Mouse (Mus musculus) frontal cortex, postnatal 36 days (tissue): ENCODE measurements around the gene Ccdc61.
"Not testable (repeated sequence)": the region's sequence is repeated elsewhere in the genome, so short reads cannot be mapped to it uniquely, and the experiment has no call there.

Source experiments
- DNase-seq, 2 experiments: peaks; one replicate each; pipeline ENCODE4 v3.0.0; 2022; ENCODE audit warnings: low spot score in 2 of 2

Ccdc61 gene

DNA sequence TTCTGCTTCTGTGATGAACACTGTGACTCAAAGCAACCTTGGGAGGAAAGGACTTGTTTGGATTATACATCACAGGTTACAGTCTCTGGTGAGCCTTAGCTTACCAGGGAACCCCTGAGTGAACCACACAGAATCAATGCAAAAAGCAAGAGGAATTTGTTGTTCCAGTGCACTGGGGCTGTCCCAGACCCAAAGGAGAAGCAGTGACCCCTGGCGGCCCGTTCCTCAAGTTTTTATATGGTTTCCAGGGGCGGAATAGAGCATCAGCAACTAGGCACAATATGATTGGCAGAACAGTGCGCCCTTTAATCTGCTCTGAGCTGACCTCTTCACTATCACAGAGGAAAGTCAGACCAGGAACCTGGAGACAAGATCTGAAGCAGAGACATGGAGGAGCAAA, 6.0 kb upstream of the Ccdc61 start:
- no peak for DNase-seq

DNA sequence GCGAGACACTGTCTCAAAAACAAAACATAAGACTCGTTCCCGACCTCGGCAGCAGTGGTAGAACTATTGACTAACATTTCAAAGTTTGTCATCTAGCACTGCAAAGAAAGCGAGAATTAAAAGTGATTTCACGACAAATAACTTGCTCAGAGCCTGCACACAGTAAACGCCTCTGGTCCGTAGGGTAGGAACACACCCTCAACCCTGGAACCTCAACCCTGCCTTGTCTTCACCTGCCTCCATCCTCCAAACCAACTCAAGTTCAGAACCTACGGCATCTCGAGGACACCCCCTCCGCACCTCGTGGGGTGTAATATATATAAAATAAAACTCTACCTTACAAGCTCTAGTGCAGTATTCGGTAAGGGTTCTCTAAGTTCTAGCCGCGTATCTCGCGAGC, 418 bp downstream of the Ccdc61 start:
- no peak for DNase-seq

DNA sequence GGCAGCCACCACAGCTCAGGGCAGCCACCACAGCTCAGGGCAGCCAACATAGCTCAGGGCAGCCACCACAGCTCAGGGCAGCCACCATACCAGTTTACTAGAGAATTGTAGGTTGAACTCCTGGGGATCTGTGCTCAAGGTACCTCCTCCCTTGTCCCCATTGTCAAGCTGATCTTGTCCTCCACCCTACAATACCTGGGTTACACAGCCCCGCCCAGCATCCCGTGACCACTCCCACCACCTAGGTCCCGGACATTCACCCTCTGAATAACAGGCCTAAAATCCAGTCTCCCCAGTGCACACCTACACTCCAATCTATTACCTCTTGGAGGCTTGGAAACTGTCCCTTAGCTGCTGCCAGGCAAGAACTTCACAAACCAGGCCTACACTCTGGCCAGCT, 5.2 kb downstream of the Ccdc61 start:
- no peak for DNase-seq

DNA sequence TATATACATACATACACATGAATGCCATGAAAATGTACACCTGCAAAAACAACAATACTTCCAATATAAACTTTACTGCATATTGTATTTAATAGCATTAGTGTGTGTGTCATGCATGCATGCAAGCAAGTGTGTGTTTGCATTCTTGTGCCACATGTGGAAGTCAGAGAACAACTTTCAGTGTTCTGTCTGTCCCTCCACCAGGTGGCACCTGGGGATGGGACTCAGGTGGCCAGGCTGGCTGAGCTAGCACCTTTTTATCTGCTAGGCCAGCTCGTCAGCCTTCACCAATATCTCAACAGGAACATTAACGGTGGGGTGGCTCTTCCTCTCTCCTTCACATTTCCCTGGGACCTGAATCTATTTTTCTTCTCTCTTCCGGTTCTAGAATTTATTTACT, 7.7 kb downstream of the Ccdc61 start:
- no peak for DNase-seq

DNA sequence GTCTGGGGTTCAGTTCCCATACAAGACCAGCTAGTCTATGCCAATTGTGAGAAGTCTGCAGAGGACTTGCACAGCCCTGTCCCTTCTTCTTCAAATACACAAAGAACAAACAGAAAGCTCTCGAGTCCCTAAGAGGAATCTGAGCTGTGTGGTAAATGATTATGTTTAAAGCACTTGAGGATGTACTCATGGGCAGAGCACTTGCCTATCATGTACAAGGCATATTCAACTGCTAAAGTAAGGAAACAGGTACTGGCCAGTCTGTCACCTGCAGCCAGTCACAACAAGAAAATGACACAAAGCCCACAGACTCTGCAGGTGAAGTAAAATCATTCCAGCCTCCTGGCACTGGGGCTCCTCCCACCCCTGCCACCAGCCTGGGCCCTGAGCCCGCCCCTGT, 9.7 kb downstream of the Ccdc61 start:
- DNase-seq = no peak

DNA sequence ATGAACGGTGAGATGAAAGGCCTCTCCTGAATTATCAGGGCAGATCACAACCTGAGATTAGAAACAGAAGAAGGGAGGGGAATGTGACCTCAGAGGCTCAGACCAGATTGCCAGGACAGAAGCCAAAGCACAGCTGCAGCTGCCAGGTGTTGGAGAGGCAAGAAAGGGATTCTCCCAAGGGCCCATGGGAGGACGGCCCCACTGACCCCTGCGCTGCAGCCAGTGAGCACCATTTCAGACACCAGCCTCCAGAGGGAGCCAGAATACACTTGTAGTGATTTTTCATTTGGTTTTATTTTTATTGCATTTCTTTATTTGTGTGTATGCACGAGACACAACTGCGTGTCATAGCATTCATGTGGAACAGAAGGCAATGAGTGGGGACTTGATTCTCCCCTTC, 13.7 kb downstream of the Ccdc61 start:
- DNase-seq = peak; percentile 39 to 56

DNA sequence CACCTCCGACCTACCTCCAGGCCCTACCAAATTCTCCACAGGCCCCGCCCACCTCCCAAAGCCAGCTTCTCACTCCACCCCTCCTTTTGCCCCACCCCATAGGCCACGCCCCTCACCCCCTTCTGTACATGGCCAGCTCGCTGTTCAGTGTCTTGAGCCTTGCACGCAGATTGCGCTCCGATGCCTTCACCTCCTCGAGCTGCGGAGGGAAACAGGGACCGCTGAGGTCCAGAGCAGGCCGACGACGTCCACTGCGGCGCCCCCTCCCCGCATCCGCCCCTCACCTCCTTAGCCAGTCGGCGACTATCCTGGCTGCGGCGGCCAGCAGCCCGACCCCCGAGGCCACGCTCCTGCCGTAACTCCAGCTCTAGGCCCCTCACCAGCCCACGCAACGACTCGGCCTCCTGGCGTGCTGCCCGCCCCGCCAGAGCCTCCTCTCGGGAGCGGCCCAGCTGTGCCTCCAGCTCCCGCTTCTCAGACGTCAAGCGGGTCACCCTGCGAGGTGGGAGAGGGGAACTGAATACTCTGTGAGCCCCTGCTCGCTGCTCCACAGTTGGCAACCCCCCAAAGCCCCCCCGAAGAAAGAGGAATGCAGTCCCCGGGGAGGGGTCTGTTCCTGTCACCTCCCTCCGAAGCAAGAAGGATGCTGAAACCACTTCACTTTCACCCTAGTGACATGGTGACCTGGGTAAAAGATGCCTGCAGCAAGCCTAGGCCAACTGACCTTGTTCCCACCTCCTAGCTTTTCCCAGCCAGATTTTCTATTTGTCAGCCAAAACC, 16.4 kb downstream of the Ccdc61 start:
- peak; percentile 26 to 31 for DNase-seq

DNA sequence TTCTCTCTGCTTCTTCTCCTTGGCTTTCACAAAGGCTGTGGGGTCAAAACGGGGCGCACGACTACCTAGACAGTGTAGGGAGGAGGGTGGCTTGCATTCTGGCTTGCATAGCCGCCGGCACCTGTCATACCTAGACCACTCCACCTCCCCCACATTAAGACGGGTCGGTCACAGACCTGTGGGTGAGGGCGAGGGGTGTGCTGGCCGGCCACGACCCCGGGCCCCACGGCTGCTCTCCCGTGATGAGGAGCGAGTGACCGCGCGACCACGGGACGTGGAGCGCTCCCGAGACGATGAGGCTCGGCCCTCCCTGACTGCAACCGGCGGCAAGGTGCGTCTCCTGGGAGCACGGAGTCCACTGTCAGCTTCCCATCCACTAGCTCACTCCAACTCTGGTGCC, 17.2 kb downstream of the Ccdc61 start:
- DNase-seq = no peak

DNA sequence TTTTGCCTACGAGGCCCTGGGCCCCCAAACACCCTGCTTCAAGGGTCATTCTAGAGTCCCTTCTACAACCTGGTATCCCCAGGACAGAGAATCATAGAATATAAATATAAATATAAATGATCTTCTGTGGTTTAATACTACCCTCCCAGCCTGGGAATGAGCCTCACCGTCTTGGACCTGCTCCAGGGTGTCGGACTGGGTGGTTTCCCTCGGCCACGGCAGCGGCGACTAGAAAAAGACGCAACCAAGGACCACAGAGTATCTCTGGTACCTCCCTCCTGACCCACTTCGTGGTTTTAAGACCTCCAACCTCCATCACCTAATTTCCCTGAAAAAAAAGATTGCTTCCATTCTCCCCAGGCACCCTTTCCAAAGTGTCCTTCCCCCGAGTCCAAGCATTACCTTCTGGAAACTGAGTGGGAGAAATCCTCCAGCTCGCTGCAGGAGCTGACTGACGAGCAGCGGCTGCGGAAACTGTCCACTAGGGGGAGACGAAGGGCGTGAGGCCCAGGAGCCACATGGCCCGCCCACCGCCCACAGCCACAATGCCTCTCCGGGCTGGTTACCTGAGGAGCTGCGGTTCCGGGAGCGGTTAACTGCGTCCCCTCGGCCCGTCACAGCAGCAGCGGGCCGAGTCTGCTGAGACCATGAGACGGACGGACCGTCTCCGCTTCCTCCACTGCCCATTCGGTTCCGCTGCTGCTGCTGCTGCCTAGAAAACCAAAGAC, 18.2 kb downstream of the Ccdc61 start:
- DNase-seq = peak; percentile 92

DNA sequence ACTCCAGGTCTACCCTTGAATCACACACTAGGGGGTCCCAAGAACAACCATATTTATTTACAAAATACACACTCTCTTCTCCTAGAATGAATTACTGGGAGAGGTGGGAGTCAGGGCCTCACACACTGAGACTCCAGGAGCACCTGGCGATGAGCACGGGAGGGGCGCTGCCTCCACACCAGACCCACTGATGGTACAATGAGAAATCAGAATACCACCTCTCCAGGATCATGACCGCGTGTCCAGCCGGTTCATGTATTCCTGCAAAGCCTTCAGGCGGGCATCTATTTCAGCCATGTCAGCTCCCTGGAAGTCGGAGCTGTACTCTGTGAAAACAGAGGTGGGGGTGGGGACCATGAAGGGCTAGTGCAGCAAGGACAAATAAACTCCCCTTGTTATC, 19.4 kb downstream of the Ccdc61 start:
- no peak for DNase-seq

DNA sequence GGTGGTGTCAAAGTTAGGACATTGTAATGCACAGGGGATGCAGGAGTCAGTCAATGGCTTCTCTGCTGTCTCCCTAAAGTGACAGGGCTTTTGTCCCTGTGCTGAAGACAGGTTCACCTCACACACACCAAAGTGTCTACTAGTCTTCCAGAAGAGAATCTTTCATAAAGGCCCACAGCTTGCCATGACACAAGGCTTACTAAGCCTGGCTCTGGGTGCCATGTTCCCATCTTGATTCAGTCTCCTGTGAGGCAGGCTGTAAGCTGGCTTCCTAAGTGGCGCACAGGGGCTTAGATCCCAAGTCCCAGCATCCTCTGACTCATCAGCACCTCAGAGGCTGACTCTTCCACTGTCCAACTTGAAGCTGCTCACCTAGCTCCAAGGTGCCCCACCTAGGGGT, 23.3 kb downstream of the Ccdc61 start:
- DNase-seq = no peak

DNA sequence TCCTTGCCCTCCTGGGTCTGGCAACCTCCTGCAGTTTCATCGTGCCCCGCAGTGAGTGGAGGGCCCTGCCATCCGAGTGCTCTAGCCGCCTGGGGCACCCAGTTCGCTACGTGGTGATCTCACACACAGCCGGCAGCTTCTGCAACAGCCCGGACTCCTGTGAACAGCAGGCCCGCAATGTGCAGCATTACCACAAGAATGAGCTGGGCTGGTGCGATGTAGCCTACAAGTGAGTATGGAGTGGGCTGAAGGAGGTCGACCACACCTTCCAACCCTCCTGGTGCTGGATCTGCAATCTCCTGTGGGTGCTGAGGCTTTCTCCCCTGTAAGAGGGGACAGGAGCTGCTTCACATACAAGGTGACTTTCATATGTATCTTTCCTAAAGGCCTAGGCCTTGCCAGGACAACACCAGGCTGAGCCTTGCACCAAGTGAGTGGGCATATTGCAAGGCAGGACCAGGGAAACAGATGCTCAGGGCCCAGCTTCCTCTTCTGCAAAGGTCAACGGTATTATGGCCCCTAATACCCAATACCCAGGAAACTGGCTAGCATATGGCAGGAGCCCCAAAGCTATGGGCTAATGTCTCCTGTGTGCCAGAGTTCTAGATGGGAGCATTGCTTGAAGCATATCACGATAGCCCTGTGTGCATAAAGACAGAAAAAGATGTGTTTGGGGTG, 25.3 kb downstream of the Ccdc61 start:
- no peak for DNase-seq

DNA sequence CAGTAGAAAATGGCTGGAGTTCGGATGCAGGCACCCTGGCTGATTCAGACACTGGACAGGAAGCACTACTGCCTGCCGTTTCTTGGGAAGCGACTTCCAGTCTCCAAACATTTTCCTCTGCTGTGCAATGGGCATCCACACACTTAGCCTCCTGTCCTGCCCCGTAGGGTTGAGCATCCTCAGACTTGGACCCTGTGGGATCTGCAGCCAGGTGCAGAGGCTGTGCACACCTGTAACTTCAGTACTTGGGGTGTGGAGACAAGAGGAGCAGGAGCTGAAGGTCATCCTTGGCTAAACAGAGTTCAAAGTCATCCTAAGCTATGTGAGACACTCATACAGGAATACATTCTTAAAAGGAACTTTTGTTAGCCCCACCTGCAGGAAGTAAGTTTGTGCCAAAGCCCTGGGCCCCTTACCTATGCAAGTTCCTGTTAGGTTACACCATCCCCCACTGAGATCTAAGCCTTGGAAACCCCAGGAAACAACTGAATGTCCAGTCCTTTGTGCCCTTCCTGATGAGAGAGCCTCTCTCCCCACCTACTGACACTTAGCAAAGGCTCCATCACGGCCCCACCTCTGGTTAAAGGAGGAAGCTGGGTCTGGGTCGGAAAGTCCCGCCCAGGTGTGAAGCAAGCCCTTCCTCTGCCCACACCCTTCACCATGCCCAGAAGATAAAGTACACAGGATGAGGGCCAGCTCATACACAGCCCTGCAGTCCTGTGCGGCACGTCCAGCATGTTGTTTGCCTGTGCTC, 26.0 kb downstream of the Ccdc61 start:
- no peak for DNase-seq

DNA sequence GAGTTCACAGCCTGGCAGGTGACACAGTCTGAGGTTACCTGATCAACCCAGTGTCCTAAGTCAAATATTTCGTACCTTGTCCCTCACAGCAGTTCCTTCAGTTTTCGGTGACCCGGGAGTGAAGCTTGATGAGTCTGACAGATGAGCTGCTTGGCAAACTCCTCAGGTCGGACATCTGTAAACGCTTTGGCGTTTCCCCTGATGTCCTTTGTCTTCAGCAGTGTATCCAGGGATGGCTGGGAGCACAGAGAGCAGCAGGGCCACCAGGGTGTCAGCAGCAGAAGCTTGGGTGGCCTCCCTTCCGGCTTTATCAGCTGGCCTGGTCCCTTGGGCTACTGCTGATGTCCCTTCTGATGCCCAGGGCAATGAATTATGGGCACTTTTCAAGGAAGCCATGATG, 31.5 kb downstream of the Ccdc61 start:
- no peak for DNase-seq

DNA sequence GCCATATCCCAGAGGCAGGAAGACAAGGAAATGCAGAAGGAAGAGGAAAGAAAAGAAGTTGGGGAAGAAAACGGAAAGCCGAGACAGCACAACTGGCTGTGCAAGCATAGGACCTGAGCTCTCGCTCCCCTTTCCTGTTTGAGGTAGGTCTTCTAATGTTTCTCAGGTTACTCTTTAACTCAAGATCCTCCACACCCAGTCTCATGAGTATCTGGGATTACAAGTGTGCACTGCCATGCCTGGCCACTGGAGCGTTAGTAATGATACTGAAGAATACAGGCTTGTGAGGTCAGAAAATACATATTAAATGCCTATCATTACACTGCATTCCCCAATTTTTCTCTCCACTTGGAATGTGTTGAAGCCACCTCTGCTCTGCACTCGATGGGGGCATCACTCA, 34.8 kb downstream of the Ccdc61 start:
- DNase-seq = no peak

DNA sequence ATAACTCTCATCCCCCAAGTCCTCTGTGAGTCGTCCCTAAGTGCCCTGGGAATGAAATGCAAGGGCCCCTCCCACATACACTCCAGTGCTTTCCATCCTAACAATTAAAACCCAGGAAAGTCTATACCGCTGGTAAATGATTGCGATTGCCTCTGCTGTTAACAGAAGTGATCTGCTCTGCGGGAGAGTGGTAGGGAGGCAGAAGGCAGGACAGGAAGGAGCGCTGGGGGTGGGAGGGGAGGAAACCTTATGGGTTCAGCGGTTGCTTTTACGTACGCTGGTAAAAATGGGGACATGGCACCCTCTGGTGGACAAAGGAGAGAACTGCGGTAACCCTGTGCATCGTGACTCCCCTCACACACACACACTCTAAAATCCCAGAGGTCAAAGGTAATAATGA, 37.0 kb downstream of the Ccdc61 start:
- peak; percentile 65 for DNase-seq

DNA sequence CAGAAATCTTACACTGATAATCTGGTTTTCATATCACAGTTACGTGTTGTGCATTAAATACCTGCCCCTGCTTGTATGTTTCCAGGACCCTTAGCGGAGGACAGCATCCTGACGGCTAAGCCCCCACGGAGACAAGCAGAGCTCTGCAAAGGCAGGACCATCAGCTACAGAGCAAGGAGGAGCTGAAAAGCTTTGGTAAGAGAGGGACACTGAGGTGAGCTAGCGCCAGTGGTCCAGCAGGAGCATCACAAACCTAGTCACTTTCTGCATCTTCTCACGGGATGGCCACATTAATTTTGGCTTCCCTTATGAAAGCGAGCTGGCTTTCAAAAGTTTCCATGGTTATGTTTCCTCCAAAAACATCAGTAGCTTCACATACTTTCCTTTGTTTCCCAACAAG, 37.4 kb downstream of the Ccdc61 start:
- no peak for DNase-seq

DNA sequence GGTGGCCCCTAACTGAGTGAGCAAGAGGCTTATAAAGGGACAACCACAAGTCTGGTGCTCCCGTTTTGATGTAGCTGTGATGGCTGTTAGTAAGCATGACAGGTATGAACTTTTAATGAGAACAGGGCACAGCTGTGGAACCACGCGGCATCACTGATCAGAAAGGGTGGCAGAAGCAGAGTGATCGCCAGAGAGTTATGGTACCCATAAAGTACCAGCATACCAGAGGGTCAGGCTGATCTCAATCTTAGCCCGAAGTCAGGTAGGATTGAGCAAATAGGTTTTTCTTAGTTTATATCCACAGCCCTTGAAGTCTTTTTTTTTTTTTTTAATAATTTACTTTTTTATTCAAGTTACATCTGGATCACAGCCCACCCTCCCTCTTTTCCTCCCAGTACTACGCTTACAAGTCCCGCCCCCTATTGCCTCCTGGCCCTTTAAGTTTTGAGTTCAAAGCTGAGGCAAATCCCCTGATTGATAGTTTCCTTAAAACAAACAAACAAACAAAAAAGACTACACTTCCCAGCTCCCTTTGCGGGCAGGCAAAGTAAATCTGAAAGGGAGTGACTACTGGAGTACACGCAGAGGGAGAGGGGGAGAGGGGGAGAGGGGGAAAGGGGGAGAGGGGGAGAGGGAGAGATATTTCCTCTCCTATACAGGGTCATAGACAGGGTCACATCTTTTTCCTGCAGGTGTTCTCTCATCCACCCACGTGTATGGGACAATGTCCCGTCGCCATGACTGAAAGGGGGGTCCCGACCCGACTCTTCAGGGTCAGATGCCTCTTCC, 38.0 kb downstream of the Ccdc61 start:
- DNase-seq = no peak

DNA sequence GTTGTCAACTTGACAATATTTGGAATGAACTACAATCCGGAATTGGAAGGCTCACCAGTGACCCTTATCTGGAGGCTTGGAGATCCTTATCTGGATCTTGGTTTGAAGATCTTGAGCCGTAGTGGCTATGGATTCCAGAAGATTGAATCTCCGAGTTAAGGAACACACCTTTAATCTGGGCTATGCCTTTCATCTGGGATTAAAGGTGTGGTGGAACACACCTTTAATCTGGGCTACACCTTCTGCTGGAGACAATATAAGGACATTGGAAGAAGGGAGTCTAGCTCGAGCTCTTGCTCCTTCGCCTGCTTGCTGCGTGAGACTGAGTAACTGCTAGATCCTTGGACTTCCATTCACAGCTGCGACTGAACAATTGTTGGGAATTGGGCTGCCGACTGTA, 39.2 kb downstream of the Ccdc61 start, which contains the start of gene Pglyrp1:
Pglyrp1 (plus strand) TSS at position 301 of the 400 bp plus-strand sequence.
- DNase-seq = not testable (repeated sequence)

DNA sequence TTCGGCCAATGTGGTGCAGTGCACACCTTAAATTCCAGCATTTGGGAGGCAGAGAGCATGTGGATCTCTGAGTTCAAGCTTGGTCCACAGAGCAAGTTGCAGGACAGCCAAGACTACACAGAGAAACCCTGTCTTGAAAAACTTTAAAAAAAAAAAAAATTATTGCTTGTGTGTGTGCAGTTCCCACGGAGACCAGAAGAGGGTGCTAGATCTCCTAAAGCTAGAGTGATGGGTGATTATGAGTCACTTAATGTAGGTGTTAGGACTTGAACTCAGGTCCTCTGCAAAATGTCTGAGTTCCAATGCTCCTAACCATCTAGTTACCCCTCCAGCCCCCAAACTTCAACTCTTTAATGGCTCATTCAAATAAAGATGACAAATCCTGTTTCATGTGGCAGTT, 41.7 kb downstream of the Ccdc61 start:
- no peak for DNase-seq

DNA sequence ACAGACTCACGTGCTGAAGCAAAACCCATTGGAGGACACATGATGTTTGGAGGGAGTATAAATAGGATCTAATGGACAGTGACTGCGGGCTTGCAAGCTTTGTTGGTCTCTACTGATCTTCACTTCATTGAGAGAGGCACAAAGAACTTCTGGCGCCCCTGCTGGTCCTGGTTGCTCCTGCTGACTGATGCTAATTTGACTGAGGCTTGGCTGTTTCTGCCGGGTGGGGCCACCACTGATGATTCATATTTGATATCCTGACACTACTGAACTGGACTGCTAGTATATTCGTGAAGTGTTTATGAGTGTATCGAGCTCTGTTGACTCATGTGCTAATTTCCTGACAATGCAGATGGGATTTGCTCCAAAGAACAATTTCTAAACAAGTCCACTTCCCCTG, 47.4 kb downstream of the Ccdc61 start:
- DNase-seq = no peak
